Mouse (Mus musculus) forebrain, postnatal 0 days (tissue): Measurements from ENCODE around the gene Gm10717. TPM values are rescaled to one million over a fixed set of nuclear protein-coding genes. Genes with fewer than 3 reads are reported as not detected.
A peak's percentile ranks its signal among the peaks of the same experiment; 100 is the strongest.
"Not testable (repeated sequence)": the region's sequence is repeated elsewhere in the genome, so short reads cannot be mapped to it uniquely, and the experiment has no call there.

ENCODE experiments used
- ATAC-seq: fragments of 200-750 bp; cut with Nextera tagmentation; 2 replicates; pipeline ENCODE4 v1.8.0; 2017; ENCODE audit warnings: mild to moderate bottlenecking, moderate library complexity
- DNase-seq: peaks from one replicate; pipeline ENCODE4 v3.0.0-alpha.2; 2015
- H3K27ac ChIP-seq: fragments of 300-500 bp; sonication (generic); 2 replicates; pipeline ENCODE4 v1.5.1; 2014; ENCODE audit warnings: low read depth, mild to moderate bottlenecking, antibody characterized with exemption, low read length, moderate library complexity, mixed read lengths
- H3K27me3 ChIP-seq: fragments of 300-500 bp; sonication (generic); 2 replicates; pipeline ENCODE4 v1.6.1; 2014; ENCODE audit warnings: mild to moderate bottlenecking, low read length, mixed read lengths; ENCODE audit not compliant: insufficient read depth
- H3K36me3 ChIP-seq: fragments of 300-500 bp; sonication (generic); 2 replicates; pipeline ENCODE4 v1.6.1; 2014; ENCODE audit warnings: mild to moderate bottlenecking, moderate library complexity; ENCODE audit not compliant: insufficient read depth
- H3K4me1 ChIP-seq: fragments of 300-500 bp; sonication (generic); 2 replicates; pipeline ENCODE4 v1.6.1; 2014; ENCODE audit warnings: antibody characterized with exemption; ENCODE audit not compliant: insufficient read depth
- H3K4me2 ChIP-seq: fragments of 300-500 bp; sonication (generic); 2 replicates; pipeline ENCODE4 v1.6.1; 2014; ENCODE audit warnings: low read depth, mild to moderate bottlenecking, moderate library complexity
- H3K4me3 ChIP-seq: fragments of 300-500 bp; sonication (generic); 2 replicates; pipeline ENCODE4 v1.5.1; 2014; ENCODE audit warnings: low read depth, low read length, mixed read lengths
- H3K9ac ChIP-seq: fragments of 300-500 bp; sonication (generic); 2 replicates; pipeline ENCODE4 v1.6.1; 2014; ENCODE audit warnings: mild to moderate bottlenecking
- H3K9me3 ChIP-seq: fragments of 300-500 bp; sonication (generic); 2 replicates; pipeline ENCODE4 v1.6.1; 2016; ENCODE audit warnings: low read length
- WGBS: fragments of 180-500 bp; shearing (Covaris S2); extraction: QIAGEN DNeasy Blood & Tissue Kit; methylation state at CpG from one replicate; pipeline ENCODE4 v1.1.7; 2014; 5-methylcytosine and 5-hydroxymethylcytosine counted together
- polyA plus RNA-seq: library from polyadenylated mRNA; unstranded; fragments of >200 nt; fragmentation: Nextera tagmentation; extraction: Ambion mirVana; gene quantifications from 2 replicates; pipeline ENCODE4 v1.2.1, GENCODE M21; 2015
- total RNA-seq: library from RNA; depleted of rRNA; stranded (reverse); fragments of >200 nt; gene quantifications from 2 replicates; pipeline ENCODE4 v1.2.3, GENCODE M21; 2014

Gm10717 gene
- total and polyA plus RNA-seq, 2 experiments from 2014 or later: 0.36 TPM; not detected in 1

DNA sequence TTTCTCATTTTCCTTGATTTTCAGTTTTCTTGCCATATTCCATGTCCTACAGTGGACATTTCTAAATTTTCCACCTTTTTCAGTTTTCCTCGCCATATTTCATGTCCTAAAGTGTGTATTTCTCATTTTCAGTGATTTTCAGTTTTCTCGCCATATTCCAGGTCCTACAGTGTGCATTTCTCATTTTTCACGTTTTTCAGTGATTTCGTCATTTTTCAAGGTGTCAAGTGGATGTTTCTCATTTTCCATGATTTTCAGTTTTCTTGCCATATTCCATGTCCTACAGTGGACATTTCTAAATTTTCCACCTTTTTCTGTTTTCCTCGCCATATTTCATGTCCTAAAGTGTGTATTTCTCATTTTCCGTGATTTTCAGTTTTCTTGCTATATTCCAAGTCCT, 436 bp downstream of the Gm10717 start:
- DNase-seq: not testable (repeated sequence)

DNA sequence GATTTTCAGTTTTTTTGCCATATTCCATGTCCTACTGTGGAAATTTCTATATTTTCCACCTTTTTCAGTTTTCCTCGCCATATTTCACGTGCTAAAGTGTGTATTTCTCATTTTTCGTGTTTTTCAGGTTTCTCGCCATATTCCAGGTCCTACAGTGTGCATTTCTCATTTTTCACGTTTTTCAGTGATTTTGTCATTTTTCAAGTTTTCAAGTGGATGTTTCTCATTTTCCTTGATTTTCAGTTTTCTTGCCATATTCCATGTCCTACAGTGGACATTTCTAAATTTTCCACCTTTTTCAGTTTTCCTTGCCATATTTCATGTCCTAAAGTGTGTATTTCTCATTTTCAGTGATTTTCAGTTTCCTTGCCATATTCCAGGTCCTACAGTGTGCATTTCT, 919 bp downstream of the Gm10717 start:
- DNase-seq, H3K27ac ChIP-seq, H3K9me3 ChIP-seq, H3K9ac ChIP-seq, H3K4me1 ChIP-seq, H3K36me3 ChIP-seq, H3K4me2 ChIP-seq, H3K4me3 ChIP-seq, ATAC-seq, H3K27me3 ChIP-seq: not testable (repeated sequence)
- WGBS: 81% methylated on average over 5 of the region's 5 CpGs

More for the DNA sequence above, 436 bp downstream of the Gm10717 start:
- not testable (repeated sequence) for H3K27ac ChIP-seq, H3K9ac ChIP-seq, H3K27me3 ChIP-seq, H3K4me2 ChIP-seq, ATAC-seq, H3K36me3 ChIP-seq, H3K4me1 ChIP-seq, H3K4me3 ChIP-seq, H3K9me3 ChIP-seq
- 72% methylated on average over 4 of the region's 6 CpGs for WGBS

GRCm38 (mm10) chr9:3026741-3027140, 1.5 kb downstream of the Gm10717 start:
- H3K36me3 ChIP-seq, H3K4me1 ChIP-seq, H3K9ac ChIP-seq, ATAC-seq, H3K27me3 ChIP-seq, H3K4me3 ChIP-seq, H3K9me3 ChIP-seq, H3K4me2 ChIP-seq, H3K27ac ChIP-seq, DNase-seq: not testable (repeated sequence)
- 71% methylated on average over 9 of the region's 9 CpGs for WGBS

GRCm38 (mm10) chr9:3027200-3027599, 2.0 kb downstream of the Gm10717 start:
- H3K4me2 ChIP-seq, H3K4me3 ChIP-seq, H3K9ac ChIP-seq, H3K9me3 ChIP-seq, H3K27me3 ChIP-seq, H3K4me1 ChIP-seq, H3K36me3 ChIP-seq, H3K27ac ChIP-seq: not testable (repeated sequence)
- DNase-seq (peak; percentile 52), ATAC-seq (0 out of 2 replicates have a peak, but pooled peaks have one; percentile 7)
- 76% methylated on average over 9 of the region's 9 CpGs for WGBS

GRCm38 (mm10) chr9:3029276-3030000, 4.2 kb downstream of the Gm10717 start:
- ATAC-seq, DNase-seq, H3K9me3 ChIP-seq, H3K36me3 ChIP-seq, H3K27me3 ChIP-seq, H3K27ac ChIP-seq, H3K4me2 ChIP-seq, H3K4me1 ChIP-seq, H3K9ac ChIP-seq, H3K4me3 ChIP-seq: not testable (repeated sequence)
- WGBS: 70% methylated on average over 11 of the region's 16 CpGs

DNA sequence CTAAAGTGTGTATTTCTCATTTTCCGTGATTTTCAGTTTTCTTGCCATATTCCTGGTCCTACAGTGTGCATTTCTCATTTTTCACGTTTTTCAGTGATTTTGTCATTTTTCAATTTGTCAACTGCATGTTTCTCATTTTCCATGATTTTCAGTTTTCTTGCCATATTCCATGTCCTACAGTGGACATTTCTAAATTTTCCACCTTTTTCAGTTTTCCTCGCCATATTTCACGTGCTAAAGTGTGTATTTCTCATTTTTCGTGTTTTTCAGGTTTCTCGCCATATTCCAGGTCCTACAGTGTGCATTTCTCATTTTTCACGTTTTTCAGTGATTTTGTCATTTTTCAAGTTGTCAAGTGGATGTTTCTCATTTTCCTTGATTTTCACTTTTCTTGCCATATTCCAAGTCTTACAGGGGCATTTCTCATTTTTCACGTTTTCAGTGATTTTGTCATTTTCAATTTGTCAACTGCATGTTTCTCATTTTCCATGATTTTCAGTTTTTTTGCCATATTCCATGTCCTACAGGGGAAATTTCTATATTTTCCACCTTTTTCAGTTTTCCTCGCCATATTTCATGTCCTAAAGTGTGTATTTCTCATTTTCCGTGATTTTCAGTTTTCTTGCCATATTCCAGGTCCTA, 5.6 kb downstream of the Gm10717 start:
- H3K4me3 ChIP-seq, H3K36me3 ChIP-seq, H3K4me1 ChIP-seq, H3K27ac ChIP-seq, H3K27me3 ChIP-seq, H3K4me2 ChIP-seq, H3K9me3 ChIP-seq, H3K9ac ChIP-seq: not testable (repeated sequence)
- 69% methylated on average over 2 of the region's 10 CpGs for WGBS
- 0 out of 2 replicates have a peak, but pooled peaks have one; percentile 28 for ATAC-seq
- DNase-seq: peak; percentile 91

DNA sequence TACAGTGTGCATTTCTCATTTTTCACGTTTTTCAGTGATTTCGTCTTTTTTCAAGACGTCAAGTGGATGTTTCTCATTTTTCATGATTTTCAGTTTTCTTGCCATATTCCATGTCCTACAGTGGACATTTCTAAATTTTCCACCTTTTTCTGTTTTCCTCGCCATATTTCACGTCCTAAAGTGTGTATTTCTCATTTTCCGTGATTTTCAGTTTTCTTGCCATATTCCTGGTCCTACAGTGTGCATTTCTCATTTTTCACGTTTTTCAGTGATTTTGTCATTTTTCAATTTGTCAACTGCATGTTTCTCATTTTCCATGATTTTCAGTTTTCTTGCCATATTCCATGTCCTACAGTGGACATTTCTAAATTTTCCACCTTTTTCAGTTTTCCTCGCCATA, 9.1 kb downstream of the Gm10717 start, which contains the start of gene Gm17535:
Gene Gm17535, plus strand, starts transcription at position 301 of the 400 bp plus-strand sequence.
- not testable (repeated sequence) for H3K27me3 ChIP-seq, DNase-seq, H3K36me3 ChIP-seq, ATAC-seq, H3K4me1 ChIP-seq, H3K4me2 ChIP-seq, H3K27ac ChIP-seq, H3K9ac ChIP-seq, H3K4me3 ChIP-seq, H3K9me3 ChIP-seq
- WGBS: no CpG with 5 or more reads among the region's 8 CpGs

DNA sequence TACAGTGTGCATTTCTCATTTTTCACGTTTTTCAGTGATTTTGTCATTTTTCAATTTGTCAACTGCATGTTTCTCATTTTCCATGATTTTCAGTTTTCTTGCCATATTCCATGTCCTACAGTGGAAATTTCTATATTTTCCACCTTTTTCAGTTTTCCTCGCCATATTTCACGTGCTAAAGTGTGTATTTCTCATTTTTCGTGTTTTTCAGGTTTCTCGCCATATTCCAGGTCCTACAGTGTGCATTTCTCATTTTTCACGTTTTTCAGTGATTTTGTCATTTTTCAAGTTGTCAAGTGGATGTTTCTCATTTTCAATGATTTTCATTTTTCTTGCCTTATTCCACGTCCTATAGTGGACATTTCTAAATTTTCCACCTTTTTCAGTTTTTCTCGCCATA, 11.4 kb downstream of the Gm10717 start, which contains the start of gene Gm10715:
Gene Gm10715, plus strand, starts transcription at position 301 of the 400 bp plus-strand sequence.
- not testable (repeated sequence) for DNase-seq, H3K4me1 ChIP-seq, H3K4me3 ChIP-seq, H3K27ac ChIP-seq, H3K4me2 ChIP-seq, ATAC-seq, H3K36me3 ChIP-seq, H3K9ac ChIP-seq, H3K9me3 ChIP-seq, H3K27me3 ChIP-seq
- WGBS: 85% methylated on average over 6 of the region's 8 CpGs

DNA sequence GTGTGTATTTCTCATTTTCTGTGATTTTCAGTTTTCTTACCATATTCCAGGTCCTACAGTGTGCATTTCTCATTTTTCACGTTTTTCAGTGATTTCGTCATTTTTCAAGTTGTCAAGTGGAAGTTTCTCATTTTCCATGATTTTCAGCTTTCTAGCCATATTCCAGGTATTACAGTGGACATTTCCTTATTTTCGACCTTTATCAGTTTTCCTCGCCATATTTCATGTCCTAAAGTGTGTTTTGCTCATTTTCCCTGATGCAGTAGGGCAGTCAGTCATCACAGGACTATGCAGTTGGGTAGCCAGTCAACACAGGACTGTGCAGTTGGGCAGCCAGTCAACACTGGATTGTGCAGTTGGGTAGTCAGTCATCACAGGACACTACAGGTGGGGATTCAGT, 12.9 kb downstream of the Gm10717 start:
- DNase-seq: peak; percentile 1
- H3K9me3 ChIP-seq, H3K4me1 ChIP-seq, H3K9ac ChIP-seq, H3K4me3 ChIP-seq, ATAC-seq, H3K27me3 ChIP-seq, H3K27ac ChIP-seq, H3K36me3 ChIP-seq, H3K4me2 ChIP-seq: not testable (repeated sequence)
- WGBS: 65% methylated on average over 4 of the region's 4 CpGs
